Mouse (Mus musculus): ENCODE results near the gene Tnfrsf26.

DNA sequence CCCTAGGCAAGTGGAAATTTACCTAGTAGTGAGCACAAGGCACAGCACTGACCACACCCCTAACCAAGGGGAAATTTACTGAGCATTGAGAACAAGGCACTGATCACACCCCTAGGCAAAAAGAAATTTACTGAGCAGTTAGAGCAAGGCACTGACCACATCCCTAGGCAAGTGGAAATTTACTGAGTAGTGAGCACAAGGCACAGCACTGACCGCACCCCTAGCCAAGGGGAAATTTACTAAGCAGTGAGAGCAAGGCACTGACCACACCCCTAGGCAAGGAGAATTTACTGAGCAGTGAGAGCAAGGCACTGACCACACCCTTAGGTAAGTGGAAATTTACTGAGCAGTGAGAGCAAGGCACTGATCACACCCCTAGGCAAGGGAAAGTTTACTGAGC is 8.2 kb upstream of the Tnfrsf26 start:
- no peak for TF ChIP-seq CTCF (IDR thresholded peaks at IDR 0.05; ENCODE audit: low read depth)
- TF ChIP-seq EP300 (optimal IDR thresholded peaks at IDR 0.05), result no peak

Measured in stomach, postnatal 0 days (tissue).